Mouse (Mus musculus): Measurements from ENCODE around the gene Traf7.
A peak's percentile ranks its signal among the peaks of the same experiment; 100 is the strongest.

The Traf7 gene

DNA sequence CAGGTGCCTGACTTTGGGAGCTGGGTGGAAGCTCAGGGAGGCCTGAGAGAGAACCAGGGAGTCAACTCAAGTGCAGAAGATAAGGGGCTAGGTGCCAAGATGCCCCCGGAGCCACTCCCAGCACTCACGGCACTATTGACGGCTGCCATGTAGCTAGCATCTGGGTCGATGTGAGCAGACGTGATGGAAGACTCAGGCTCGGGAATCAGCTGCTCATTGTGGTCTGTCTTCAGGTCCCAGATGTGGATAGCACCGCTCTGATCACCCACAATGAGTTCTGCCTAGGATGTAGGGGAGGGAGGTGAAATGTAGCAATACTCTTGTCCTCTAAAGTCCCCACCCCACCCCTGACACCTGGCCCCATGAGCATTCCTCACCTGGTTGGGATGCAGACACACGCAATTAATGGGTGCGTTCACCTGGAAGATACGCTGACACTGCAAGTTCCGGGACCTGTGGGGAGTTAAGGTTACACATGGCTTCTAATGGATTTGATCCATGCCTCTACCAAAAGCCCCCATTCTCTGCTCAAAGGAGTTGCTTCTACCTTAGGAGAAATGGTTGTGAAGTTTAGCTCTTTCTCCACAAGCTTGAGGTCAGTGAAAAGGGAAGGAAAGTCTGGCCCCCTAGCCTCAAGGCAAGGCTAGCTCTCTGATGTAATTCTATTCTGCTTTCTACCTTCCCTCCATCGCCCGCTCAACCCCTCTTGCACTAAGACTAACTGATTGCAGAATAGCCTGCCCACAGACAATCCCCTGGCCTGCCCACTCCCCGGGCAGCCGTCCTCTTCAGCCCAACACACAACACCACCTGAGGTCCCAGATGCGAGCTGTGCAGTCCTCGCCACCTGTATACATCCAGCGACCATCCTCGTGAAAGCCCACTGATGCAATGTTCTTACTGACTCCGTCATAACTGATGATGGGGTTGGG lies 50.4 kb downstream of the Traf7 start:
- DNase-seq (ENCODE audit: low spot score): no peak

DNA sequence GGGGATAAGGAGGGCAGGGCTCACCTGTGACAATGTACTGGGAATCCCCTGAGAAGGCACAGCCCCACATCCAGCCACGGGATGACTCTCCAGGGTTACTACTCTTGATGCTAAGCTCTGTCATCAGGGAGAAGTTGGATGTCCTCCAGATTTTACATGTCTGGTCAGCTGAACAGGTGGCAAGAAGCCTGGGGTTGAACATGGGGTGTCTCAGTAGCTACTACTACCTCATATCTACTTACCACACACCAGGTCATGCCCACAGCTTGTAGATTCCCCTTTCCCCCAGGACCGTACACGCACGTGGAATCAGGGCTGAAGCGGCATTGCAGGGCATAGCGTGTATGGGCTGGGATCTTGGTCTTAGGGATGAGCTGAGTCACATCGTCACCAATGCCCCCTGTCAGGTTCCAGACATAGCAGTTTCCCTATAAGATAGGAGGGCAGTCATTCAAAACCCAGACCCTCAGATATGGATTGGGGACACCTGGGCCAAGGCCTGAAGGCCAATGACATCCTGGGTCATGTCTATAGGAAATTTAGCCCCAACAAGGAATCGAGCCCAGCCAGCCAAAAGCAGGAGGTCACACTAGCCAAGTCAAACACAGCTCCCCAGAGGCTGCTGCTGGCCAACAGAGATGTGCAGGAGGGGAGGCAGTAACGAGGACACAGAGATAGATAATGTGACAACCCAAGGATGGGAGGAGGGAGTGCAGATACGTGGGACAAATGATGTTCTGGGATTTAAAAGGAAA lies 51.5 kb downstream of the Traf7 start:
- no peak for DNase-seq (ENCODE audit: low spot score)

GRCm38 (mm10) chr17:24475586-24475985 lies 52.2 kb downstream of the Traf7 start:
- DNase-seq (ENCODE audit: low spot score): no peak

DNA sequence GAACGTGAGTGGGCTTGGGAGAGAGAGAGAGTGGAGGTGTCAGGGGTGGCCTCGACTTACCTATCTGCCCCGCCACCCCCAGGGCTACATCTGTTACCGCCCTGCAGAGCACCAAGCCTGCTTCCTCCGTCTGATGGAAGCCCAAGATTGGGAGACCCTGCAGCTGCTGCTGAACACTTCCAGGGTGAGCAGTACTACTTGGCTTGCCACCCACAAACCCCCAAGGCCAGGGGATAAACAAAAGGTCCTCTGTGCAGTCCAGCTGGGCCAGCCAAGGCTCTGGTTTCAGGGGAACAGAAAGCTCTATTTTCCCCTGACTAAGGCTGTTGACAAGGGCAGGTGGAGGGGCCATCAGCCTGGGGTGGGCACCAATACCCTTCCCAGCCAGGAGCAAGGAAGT lies 53.2 kb downstream of the Traf7 start:
- DNase-seq (ENCODE audit: low spot score): no peak

DNA sequence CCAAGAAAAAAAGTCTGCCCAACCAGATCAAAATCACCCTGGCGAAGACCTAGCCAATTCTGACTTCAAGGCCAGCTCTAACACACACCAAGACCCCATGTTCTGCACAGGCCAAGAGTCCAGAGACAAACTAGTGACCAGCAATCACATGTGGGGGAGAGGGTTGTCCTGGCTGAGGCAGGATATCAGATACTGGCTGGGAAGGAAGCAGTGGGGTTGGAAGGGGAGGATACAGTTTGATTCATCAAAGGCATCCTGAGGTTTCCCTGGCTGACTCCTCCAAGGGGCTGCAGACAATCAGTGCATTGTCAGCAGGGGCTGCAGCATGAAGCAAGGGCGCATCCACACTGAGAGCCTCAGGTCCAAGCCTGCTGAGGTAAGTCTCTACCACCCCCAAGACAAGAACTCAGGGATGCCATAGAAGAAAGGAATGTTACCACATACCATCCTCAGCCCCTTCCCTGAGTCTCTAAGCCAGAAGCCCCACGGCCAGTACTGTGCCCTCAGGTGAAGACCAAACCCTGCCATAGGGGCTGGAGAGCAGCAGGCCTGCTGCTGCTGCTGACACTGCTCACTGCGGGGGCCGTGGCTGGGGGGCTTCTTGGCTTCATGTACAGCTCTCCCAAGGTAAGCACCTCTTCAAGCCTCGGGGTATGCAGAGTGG lies 54.0 kb downstream of the Traf7 start, which contains the start of gene Bricd5:
Gene Bricd5 (plus strand): TSS at position 273 of the 664 bp plus-strand sequence.
- no peak for DNase-seq (ENCODE audit: low spot score)

GRCm38 (mm10) chr17:24472512-24472911 lies 55.2 kb downstream of the Traf7 start:
- no peak for DNase-seq (ENCODE audit: low spot score)

GRCm38 (mm10) chr17:24470701-24471527 lies 56.8 kb downstream of the Traf7 start:
- no peak for DNase-seq (ENCODE audit: low spot score)

- peak; percentile 98 for DNase-seq (ENCODE audit: low spot score)
These were observed 57.7 kb downstream of the Traf7 start, which contains the start of the genes E4f1 and Pgp for GRCm38 (mm10) chr17:24469910-24470602. E4f1 (minus strand) TSS chr17:24470313. Pgp (plus strand) TSS chr17:24470392.

GRCm38 (mm10) chr17:24469336-24469909 lies 58.3 kb downstream of the Traf7 start:
- DNase-seq (ENCODE audit: low spot score): no peak

DNA sequence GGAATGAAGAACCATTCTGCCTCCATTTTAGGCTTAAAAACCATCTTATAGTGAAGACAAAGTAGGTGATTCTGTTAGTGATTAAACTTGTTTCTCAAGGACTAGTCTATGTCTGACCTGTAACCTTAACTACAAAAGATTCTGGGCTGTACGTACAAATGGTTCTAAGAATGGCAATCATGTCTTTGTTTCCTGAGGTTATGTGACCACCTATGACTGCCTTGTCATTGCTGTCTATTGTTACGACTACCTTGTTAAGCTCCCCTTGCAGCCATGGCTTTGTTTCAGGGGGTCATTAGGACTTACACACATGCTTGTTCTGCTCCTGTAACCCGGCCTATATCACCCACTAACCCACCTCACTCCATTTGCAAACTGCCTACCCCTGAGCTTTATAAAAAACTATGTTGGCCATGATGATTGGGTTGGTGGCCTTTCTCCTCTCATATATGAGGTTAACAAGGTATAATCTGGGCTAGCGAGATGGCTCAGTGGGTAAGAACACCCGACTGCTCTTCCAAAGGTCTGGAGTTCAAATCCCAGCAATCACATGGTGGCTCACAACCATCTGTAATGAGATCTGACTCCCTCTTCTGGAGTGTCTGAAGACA lies 59.0 kb downstream of the Traf7 start:
- DNase-seq (ENCODE audit: low spot score): no peak

- DNase-seq (ENCODE audit: low spot score): no peak
These were observed 64.2 kb downstream of the Traf7 start for GRCm38 (mm10) chr17:24463374-24464133.

GRCm38 (mm10) chr17:24462932-24463331 lies 64.8 kb downstream of the Traf7 start:
- no peak for DNase-seq (ENCODE audit: low spot score)

GRCm38 (mm10) chr17:24461580-24461979 lies 66.2 kb downstream of the Traf7 start:
- DNase-seq (ENCODE audit: low spot score): peak; percentile 42
